Comparison of ENCODE assay signal across 8 mouse cellular contexts in the genomic region with DNA sequence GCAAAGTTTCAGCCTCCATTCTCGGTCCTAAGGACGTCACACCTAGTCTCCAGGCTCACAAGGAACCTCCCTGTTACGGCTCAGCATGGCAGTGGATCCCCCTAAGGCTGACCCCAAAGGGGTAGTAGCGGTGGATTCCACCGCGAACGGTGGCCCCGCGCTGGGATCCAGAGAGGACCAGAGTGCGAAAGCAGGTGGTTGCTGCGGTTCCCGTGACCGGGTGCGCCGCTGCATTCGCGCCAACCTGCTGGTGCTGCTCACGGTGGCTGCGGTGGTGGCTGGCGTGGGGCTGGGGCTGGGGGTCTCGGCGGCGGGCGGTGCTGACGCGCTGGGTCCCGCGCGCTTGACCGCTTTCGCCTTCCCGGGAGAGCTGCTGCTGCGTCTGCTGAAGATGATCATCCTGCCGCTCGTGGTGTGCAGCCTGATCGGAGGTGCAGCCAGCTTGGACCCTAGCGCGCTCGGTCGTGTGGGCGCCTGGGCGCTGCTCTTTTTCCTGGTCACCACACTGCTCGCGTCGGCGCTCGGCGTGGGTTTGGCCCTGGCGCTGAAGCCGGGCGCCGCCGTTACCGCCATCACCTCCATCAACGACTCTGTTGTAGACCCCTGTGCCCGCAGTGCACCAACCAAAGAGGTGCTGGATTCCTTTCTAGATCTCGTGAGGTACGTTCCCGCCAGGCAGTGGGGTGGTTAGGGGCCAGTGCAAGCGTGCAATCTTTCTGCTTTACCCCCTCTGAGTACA. TPM values are rescaled to one million over a fixed set of nuclear protein-coding genes. Genes with fewer than 3 reads are reported as not detected.
A peak's percentile ranks its signal among the peaks of the same experiment; 100 is the strongest.
DNase-seq lines count a peak whose midpoint lies in the region; ATAC-seq and TF ChIP-seq lines count a peak whose summit lies in the region.

No protein-coding gene starts in this region.

- ATAC-seq in forebrain, embryonic 16.5 days = peak; percentile 32
- ATAC-seq in lung, postnatal 0 days = no peak

- intact Hi-C loops in heart, postnatal 25 days (cut with DNase I) = loop anchor here (2.0 kb wide), 2 partner anchors 21 to 35 kb away; no protein-coding TSS in a partner anchor
- intact Hi-C loops in left cerebral cortex, postnatal 14 days (cut with DNase I) = no loop called here

- no peak for TF ChIP-seq CTCF in lung, postnatal 0 days (IDR thresholded peaks at IDR 0.05)

- H3K36me3 ChIP-seq in forebrain, embryonic 16.5 days (ENCODE audit: control insufficient read depth, insufficient read depth) = no peaks in the 10 kb centered on the region
- H3K36me3 ChIP-seq in lung, postnatal 0 days (ENCODE audit: insufficient read depth, low read length) = peaks cover 3% of the 10 kb centered on the region

- peak overlapping the region; percentile 56 for H3K4me3 ChIP-seq in forebrain, embryonic 16.5 days (replicated peaks; ENCODE audit: low read length)
- peak overlapping the region; percentile 76 for H3K4me3 ChIP-seq in lung, postnatal 0 days (ENCODE audit: low read depth, low read length)

- H3K9ac ChIP-seq in forebrain, embryonic 16.5 days (replicated peaks; ENCODE audit: low read depth, low read length) = peak overlapping the region; percentile 56
- peak overlapping the region; percentile 72 for H3K9ac ChIP-seq in lung, postnatal 0 days (replicated peaks; ENCODE audit: low read depth)

- H3K4me1 ChIP-seq in forebrain, embryonic 16.5 days (replicated peaks; ENCODE audit: control insufficient read depth, insufficient read depth, low read length) = peaks cover 25% of the 10 kb centered on the region
- peaks cover 3% of the 10 kb centered on the region; the same call in 1 of the 2 replicates for H3K4me1 ChIP-seq in lung, postnatal 0 days (ENCODE audit: insufficient read depth, low read depth, low read length)

- H3K27ac ChIP-seq in forebrain, embryonic 16.5 days (ENCODE audit: low read length) = no peak overlapping the region
- H3K27ac ChIP-seq in lung, postnatal 0 days (ENCODE audit: low read length) = peak overlapping the region; percentile 85

- under 1% methylated on average over 60 of the region's 60 CpGs for WGBS in forebrain, embryonic 16.5 days
- under 1% methylated on average over 59 of the region's 60 CpGs for WGBS in lung, postnatal 0 days

- DNase-seq in heart, adult 11 months = peak; percentile 95
- DNase-seq in heart, postnatal 25 days (ENCODE audit: low spot score) = no peak
- peak; percentile 33 for DNase-seq in adipocyte (ENCODE audit: low spot score)
- DNase-seq in kidney, adult 18-20 months = peak; percentile 47
- DNase-seq in lung, postnatal 0 days (ENCODE audit: low spot score) = peak; percentile 31
- peak; percentile 14 for DNase-seq in right cerebral cortex, postnatal 4 days
- DNase-seq in left cerebral cortex, postnatal 14 days (ENCODE audit: low spot score in 2 of 2) = no peak

- H3K27me3 ChIP-seq in forebrain, embryonic 16.5 days (replicated peaks; ENCODE audit: control insufficient read depth, insufficient read depth, low read length) = no peaks in the 10 kb centered on the region
- no peaks in the 10 kb centered on the region for H3K27me3 ChIP-seq in lung, postnatal 0 days (replicated peaks; ENCODE audit: insufficient read depth, low read length)

- no peak for TF ChIP-seq EP300 in lung, postnatal 0 days (IDR thresholded peaks at IDR 0.05)

- no peaks in the 10 kb centered on the region for H3K9me3 ChIP-seq in forebrain, embryonic 16.5 days (ENCODE audit: control insufficient read depth, low read length)
- no peaks in the 10 kb centered on the region for H3K9me3 ChIP-seq in lung, postnatal 0 days (ENCODE audit: low read length)

- peak overlapping the region; percentile 96 for H3K4me2 ChIP-seq in forebrain, embryonic 16.5 days (ENCODE audit: low read length)
- H3K4me2 ChIP-seq in lung, postnatal 0 days (replicated peaks; ENCODE audit: low read depth, low read length) = peak overlapping the region; percentile 97

RNA-seq across cellular contexts. Expression of gene Slc1a5, which starts 0.8 kb away (rescaled TPM):
- 10 to 100 TPM; 18.5 to 22.8 TPM for total RNA-seq in heart, postnatal 25 days (2021)
- polyA plus RNA-seq in forebrain, embryonic 16.5 days (2015; fragmentation: Nextera tagmentation; extraction: Ambion mirVana) = 9.8 and 10.7 TPM in 2 replicates
- polyA plus RNA-seq in lung, postnatal 0 days (2015; fragmentation: Nextera tagmentation; extraction: Ambion mirVana) = 176 and 178 TPM in 2 replicates
- 1 to 10 TPM; 3.8 to 5.7 TPM for total RNA-seq in left cerebral cortex, postnatal 14 days (2021)

RNA-seq across cellular contexts. Expression of gene Strn4, which starts 33.7 kb away (rescaled TPM):
- total RNA-seq in heart, postnatal 25 days (2021) = 10 to 100 TPM; 54.8 to 65.5 TPM
- polyA plus RNA-seq in forebrain, embryonic 16.5 days (2015; fragmentation: Nextera tagmentation; extraction: Ambion mirVana) = 189 and 204 TPM in 2 replicates
- polyA plus RNA-seq in lung, postnatal 0 days (2015; fragmentation: Nextera tagmentation; extraction: Ambion mirVana) = 57.7 and 60.7 TPM in 2 replicates
- total RNA-seq in left cerebral cortex, postnatal 14 days (2021) = 100 to 1,000 TPM; 333 to 347 TPM

RNA-seq across cellular contexts. Expression of gene Fkrp, which starts 34.5 kb away (rescaled TPM):
- 10 to 100 TPM; 46.2 to 48.0 TPM for total RNA-seq in heart, postnatal 25 days (2021)
- polyA plus RNA-seq in forebrain, embryonic 16.5 days (2015; fragmentation: Nextera tagmentation; extraction: Ambion mirVana) = 23.1 and 29.0 TPM in 2 replicates
- 22.3 and 23.5 TPM in 2 replicates for polyA plus RNA-seq in lung, postnatal 0 days (2015; fragmentation: Nextera tagmentation; extraction: Ambion mirVana)
- 10 to 100 TPM; 50.3 to 57.2 TPM for total RNA-seq in left cerebral cortex, postnatal 14 days (2021)

RNA-seq across cellular contexts. Expression of gene Ap2s1, which starts 43.8 kb away (rescaled TPM):
- 10 to 100 TPM; 80.9 to 87.9 TPM for total RNA-seq in heart, postnatal 25 days (2021)
- polyA plus RNA-seq in forebrain, embryonic 16.5 days (2015; fragmentation: Nextera tagmentation; extraction: Ambion mirVana) = 364 and 377 TPM in 2 replicates
- polyA plus RNA-seq in lung, postnatal 0 days (2015; fragmentation: Nextera tagmentation; extraction: Ambion mirVana) = 240 and 261 TPM in 2 replicates
- total RNA-seq in left cerebral cortex, postnatal 14 days (2021) = 100 to 1,000 TPM; 349 to 363 TPM

Comparison
In these comparisons a context has a peak if more than half of its experiments do, and no peak if none do; other contexts are left out.
1. DNase-seq: peak in heart, adult 11 months (single experiment), adipocyte (single experiment), kidney, adult 18-20 months (single experiment), lung, postnatal 0 days (single experiment) and right cerebral cortex, postnatal 4 days (single experiment); none in heart, postnatal 25 days (single experiment) and left cerebral cortex, postnatal 14 days (0 of 2).
2. RNA of gene Strn4, which starts 33.7 kb away (total RNA-seq): 333 to 347 TPM in left cerebral cortex, postnatal 14 days; 54.8 to 65.5 TPM in heart, postnatal 25 days; every median in the first group is over 4 times any median in the second.